Mouse (Mus musculus) CH12.LX (cell line): ENCODE results near the gene Srsf10.

Experiments
- BHLHE40 ChIP-seq: IDR thresholded peaks from 2 replicates; pipeline ENCODE4 v1.6.1; 2011; ENCODE audit warnings: mild to moderate bottlenecking, low read depth, low read length, improper control_type of control experiment
- CTCF ChIP-seq, 2 experiments: IDR thresholded peaks in 1 of 2; conservative IDR thresholded peaks in 1 of 2; 2 replicates each; pipeline ENCODE4 v1.5.1; 2011 to 2012; ENCODE audit warnings: low read depth in 2 of 2, low read length in 2 of 2, improper control_type of control experiment in 1 of 2, inconsistent platforms in 1 of 2, mild to moderate bottlenecking in 1 of 2, moderate library complexity in 1 of 2
- E2F4 ChIP-seq: IDR thresholded peaks from 2 replicates; pipeline ENCODE4 v1.6.1; 2011; ENCODE audit warnings: low read depth, low read length, improper control_type of control experiment; ENCODE audit not compliant: insufficient replicate concordance
- IRF4 ChIP-seq: IDR thresholded peaks from 2 replicates; pipeline ENCODE4 v1.6.1; 2014; ENCODE audit warnings: low read depth, mild to moderate bottlenecking, inconsistent platforms, low read length, improper control_type of control experiment
- POLR2A ChIP-seq: IDR thresholded peaks from 2 replicates; pipeline ENCODE4 v1.6.1; 2011; ENCODE audit warnings: low read depth, mild to moderate bottlenecking, improper control_type of control experiment, low read length
- RCOR1 ChIP-seq: conservative IDR thresholded peaks from 2 replicates; pipeline ENCODE4 v1.6.1; 2012; ENCODE audit warnings: low read depth, mild to moderate bottlenecking, inconsistent platforms, low read length, improper control_type of control experiment
- SMC3 ChIP-seq: IDR thresholded peaks from 2 replicates; pipeline ENCODE4 v1.6.1; 2011; ENCODE audit warnings: low read depth, low read length, improper control_type of control experiment
- TCF12 ChIP-seq: IDR thresholded peaks from 2 replicates; pipeline ENCODE4 v1.6.1; 2014; ENCODE audit warnings: low read depth, mild to moderate bottlenecking, inconsistent platforms, low read length, improper control_type of control experiment
- UBTF ChIP-seq: IDR thresholded peaks from 2 replicates; pipeline ENCODE4 v1.6.1; 2012; ENCODE audit warnings: low read depth, mild to moderate bottlenecking, inconsistent platforms, low read length, improper control_type of control experiment, moderate library complexity

DNA sequence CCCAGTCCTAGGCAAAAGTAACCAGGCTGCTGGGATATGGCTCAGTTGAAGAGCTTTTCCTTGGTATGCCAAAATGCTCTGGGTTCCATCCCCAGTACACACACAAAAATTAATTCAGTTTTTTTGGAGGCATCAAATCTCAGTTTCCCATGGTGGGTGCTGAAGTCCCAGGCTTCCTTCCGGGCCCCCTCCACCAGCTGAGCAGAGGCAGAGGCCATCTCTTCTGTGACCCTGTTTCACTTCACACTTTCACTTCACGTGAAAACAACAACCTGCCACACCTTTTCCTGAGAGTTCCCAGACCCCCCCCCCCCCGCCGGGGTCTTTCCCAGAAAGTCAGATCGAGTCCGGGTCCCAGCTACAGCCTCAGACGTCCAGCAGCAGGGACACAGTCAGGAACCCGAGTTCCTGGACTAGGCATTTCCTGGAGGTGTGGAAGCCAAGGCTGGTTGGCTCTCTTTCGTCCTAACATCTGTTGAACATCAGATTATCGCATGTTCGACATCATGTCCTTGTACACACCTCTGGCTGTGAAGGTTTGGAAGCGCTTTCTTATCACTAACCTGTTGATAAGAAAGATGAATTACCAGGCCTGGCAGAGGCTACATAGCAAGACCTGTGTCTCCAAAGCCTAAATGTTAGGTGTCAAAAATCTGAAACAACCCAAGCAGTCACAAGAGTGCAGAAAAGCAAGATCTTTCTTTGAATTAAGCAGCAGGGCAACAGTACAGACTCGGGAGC is 53.9 kb downstream of the Srsf10 start:
- TF ChIP-seq SMC3 (no peak), IRF4 (no peak; the same call in 1 of the 2 replicates), BHLHE40 (peak; percentile 50), E2F4 (no peak), CTCF (conservative IDR thresholded peaks at IDR 0.05 in 1 of 2, IDR thresholded peaks at IDR 0.05 in 1 of 2; ENCODE audit: low read depth in 2 of 2, low read length in 2 of 2) (no peak), RCOR1 (no peak), TCF12 (no peak), POLR2A (no peak), UBTF (no peak)
